Mouse (Mus musculus) bone marrow macrophage, adult 2 months (primary cell): ENCODE data around the gene Tmem131.

Experiments used
- CTCF ChIP-seq: IDR thresholded peaks from 2 replicates; pipeline ENCODE4 v1.5.1; 2012; ENCODE audit warnings: low read depth, mild to moderate bottlenecking, low read length, moderate library complexity
- POLR2A ChIP-seq: IDR thresholded peaks from 2 replicates; pipeline ENCODE4 v1.6.1; 2012; ENCODE audit warnings: mild to moderate bottlenecking, low read depth, low read length, borderline replicate concordance

DNA sequence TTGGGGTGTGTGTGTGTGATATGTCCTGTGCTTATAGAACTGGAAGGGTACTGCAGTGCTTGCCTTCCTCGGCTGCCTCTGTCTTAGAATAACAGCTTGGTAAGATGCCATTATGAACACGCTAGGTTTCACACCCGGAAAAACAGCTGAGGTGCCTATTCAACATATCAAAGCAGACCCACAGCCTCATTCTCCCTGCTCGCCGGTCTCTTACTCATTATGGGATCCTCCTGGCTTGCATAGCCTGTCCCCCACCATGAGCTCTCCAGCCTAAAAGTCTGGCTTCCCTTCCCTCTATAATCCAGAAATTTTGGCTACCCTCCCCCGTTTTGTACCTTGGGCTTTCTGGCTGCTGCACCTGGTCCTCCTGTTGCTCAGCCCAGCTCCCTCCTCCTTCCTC is 40.9 kb upstream of the Tmem131 start:
- TF ChIP-seq CTCF (no peak), POLR2A (no peak)
